Mouse (Mus musculus) E14TG2a.4 (cell line): ENCODE data around the gene Pygo2.
A peak's percentile ranks its signal among the peaks of the same experiment; 100 is the strongest.

ENCODE experiments used
- H3K27me3 ChIP-seq: 2 replicates; pipeline ENCODE4 v1.6.1; 2014; ENCODE audit warnings: low read length, control low read depth; ENCODE audit not compliant: insufficient read depth
- H3K36me3 ChIP-seq: 2 replicates; pipeline ENCODE4 v1.6.1; 2014; ENCODE audit warnings: low read length, control low read depth; ENCODE audit not compliant: insufficient read depth
- H3K4me1 ChIP-seq: replicated peaks from 2 replicates; pipeline ENCODE4 v1.6.1; 2014; ENCODE audit warnings: low read depth, low read length, control low read depth
- H3K4me3 ChIP-seq: replicated peaks from 2 replicates; pipeline ENCODE4 v1.5.1; 2014; ENCODE audit warnings: mild to moderate bottlenecking, low read length
- H3K9me3 ChIP-seq: 2 replicates; pipeline ENCODE4 v1.6.1; 2014; ENCODE audit warnings: low read length, control low read depth
- CTCF ChIP-seq: conservative IDR thresholded peaks from 2 replicates; pipeline ENCODE4 v1.5.1; 2014; ENCODE audit warnings: low read length
- NANOG ChIP-seq: IDR thresholded peaks from 2 replicates; pipeline ENCODE4 v1.6.1; 2014; ENCODE audit warnings: borderline replicate concordance, low read length, mixed read lengths
- POU5F1 ChIP-seq: IDR thresholded peaks from 2 replicates; pipeline ENCODE4 v1.6.1; 2014; ENCODE audit warnings: low read length, borderline replicate concordance

Pygo2 gene

GRCm38 (mm10) chr3:89385451-89385850, 44.6 kb upstream of the Pygo2 start:
- H3K4me3 ChIP-seq = peak overlapping the region; percentile 43
- H3K27me3 ChIP-seq = peaks cover 31% of the 10 kb centered on the region
- no peaks in the 10 kb centered on the region for H3K9me3 ChIP-seq
- TF ChIP-seq POU5F1 = no peak
- H3K36me3 ChIP-seq = peaks cover 1% of the 10 kb centered on the region; the same call in 1 of the 2 replicates
- H3K4me1 ChIP-seq = peaks cover 99% of the 10 kb centered on the region

DNA sequence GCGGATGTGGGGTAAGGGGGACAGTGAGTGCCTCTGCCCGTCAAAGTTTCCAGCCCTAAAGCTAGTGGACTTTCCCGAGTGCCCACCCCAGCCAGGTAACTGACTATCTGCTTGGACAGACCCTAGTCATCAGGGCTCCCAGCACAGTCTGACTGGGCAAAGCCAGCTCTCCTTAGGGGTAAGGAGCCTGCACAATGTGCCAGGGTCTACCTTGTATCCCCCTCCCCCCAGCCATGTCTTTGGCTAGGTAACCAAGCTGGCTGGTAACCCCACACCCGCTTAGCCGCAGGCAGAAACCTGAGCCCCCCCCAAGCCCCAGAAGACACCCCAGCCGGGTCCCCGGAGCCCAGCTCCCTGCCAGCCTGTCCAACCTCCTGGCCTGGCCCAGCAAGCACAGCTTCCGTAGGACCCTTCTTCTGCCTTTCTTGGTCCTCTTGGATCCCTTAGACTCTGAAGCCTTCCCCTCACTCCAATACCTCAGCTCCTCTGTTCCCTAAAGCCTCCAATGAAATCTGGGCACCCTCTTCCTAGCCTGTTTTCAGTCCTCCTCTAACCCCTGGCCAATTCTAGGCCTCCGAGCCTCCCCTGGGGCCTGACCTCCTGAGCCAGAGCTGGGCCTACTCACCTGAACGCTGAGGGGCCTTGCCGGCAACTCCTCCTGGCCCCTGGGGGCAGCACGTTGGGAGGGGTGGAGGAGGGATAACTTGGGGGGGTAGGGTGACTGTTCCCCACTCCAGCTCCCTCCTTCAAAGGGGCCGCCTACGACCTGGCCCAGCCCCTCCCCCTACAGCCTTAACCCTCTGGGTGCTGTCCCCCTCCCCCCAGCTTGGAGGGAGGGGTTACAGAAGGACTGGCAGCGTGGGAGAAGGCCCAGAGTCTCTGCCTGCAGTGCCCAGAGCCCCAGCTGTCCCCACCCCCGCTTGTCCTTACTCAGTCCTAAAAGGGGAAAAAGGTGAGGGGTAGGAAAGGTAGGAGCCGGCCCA, 43.3 kb upstream of the Pygo2 start:
- peaks cover 32% of the 10 kb centered on the region for H3K27me3 ChIP-seq
- TF ChIP-seq NANOG = no peak
- TF ChIP-seq POU5F1 = no peak
- TF ChIP-seq CTCF = no peak
- H3K4me3 ChIP-seq = peak overlapping the region; percentile 46
- H3K4me1 ChIP-seq = peaks cover 99% of the 10 kb centered on the region
- no peaks in the 10 kb centered on the region for H3K36me3 ChIP-seq
- no peaks in the 10 kb centered on the region for H3K9me3 ChIP-seq

DNA sequence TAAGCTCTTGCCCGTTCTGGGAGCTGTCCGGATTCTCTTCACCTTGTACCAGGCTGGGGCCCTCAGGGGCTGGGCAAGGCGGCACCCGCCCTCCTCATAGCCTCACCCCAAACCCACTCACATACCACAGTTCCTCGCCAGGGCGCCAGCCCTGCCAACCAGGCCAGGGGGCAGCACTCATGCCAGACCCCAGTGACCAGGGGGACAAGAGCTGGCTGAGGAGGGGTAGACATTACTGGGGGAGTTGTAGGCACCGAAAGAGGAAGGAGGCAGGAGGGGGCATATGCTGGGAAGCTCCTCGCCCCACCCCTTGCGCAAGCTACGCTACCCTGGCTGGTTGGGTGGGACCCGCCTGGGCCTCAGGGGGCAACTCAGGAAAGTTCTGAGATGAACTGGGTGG, 42.4 kb upstream of the Pygo2 start:
- Histone ChIP-seq H3K36me3 (no peaks in the 10 kb centered on the region), H3K4me1 (peaks cover 92% of the 10 kb centered on the region), H3K9me3 (no peaks in the 10 kb centered on the region), H3K4me3 (peak overlapping the region; percentile 46), H3K27me3 (peaks cover 40% of the 10 kb centered on the region)
- TF ChIP-seq POU5F1 = no peak
- no peak for TF ChIP-seq NANOG
- no peak for TF ChIP-seq CTCF

DNA sequence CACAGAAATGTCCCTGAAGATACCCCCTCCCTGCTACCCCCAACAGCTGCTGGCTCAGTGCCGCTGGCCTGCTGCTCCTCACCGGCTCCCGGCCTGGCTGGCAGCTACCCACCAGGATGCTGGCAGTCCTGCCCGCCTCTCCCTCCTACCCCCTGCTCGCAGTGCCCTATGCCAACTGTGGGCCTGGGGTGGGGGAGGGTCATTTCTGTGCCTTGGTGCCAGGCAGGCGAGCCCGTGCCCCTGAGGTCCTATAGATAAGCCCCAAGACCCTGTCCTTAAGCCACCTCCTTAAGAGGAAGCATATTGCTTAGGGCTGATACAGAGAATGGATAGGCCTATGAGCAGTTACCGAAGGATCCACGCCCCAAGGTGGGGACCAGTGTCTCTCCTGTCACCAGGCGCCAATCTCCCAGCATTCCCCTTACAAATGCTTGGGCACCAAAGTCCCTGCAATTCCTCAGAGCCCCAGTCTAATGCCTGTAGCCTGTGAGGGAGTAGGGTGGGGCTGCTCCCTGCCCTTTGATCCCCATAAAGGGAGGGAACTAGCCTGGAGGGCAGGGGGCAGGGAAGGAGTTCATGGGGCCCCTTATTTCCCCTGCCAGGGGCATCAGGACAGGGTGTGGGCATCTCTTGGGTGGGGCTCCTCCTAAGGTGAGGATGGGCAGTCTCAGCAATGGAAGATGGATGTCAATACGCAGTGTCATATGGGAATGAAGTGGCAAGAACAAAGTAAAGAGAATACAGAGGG, 41.7 kb upstream of the Pygo2 start:
- TF ChIP-seq CTCF (no peak), NANOG (no peak), POU5F1 (no peak)
- Histone ChIP-seq H3K9me3 (no peaks in the 10 kb centered on the region), H3K4me3 (peak overlapping the region; percentile 46), H3K27me3 (peaks cover 44% of the 10 kb centered on the region), H3K36me3 (no peaks in the 10 kb centered on the region), H3K4me1 (peaks cover 89% of the 10 kb centered on the region)

DNA sequence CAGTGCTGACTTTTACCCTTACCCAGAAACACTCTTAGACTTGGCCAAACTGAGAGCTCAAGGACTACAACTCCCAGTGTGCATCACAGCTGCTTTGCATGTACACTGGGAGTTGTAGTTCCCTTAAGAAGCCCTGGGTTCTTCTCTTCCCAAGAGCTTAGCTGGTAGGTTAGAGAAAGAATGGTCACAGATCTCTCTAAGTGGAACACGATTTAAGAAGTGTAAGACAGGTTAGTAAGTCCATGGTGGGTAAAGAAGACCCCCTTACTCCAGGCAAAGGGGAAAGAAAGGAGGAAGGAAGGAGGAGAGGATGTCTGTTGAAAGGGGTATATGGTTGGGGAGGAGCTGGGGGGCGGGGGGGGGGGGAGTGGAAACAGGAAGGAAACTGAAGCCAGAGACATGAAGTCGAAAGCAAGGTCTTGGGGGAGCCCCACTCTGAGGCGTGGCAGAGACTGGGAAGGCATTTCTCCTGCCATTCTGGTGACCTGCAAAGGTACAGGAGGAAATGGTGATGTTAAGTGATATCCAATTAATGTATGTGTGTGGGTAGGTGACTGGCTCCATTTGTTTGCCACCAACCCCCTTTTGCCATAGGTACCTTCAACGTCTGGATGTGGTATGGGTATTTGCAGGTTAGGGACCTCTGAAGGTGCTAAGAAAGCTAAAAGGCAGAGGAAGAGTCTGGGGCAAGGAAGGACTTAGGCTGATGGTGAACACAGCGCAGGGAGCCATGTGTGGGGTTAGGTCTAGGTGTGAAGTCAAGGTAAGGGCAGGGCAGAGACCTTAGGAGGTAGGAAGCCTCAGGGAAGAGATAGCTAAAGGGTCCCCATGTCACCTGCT, 40.9 kb upstream of the Pygo2 start:
- no peak for TF ChIP-seq CTCF
- TF ChIP-seq NANOG = no peak
- TF ChIP-seq POU5F1 = no peak
- peaks cover 44% of the 10 kb centered on the region for H3K27me3 ChIP-seq
- no peaks in the 10 kb centered on the region for H3K36me3 ChIP-seq

DNA sequence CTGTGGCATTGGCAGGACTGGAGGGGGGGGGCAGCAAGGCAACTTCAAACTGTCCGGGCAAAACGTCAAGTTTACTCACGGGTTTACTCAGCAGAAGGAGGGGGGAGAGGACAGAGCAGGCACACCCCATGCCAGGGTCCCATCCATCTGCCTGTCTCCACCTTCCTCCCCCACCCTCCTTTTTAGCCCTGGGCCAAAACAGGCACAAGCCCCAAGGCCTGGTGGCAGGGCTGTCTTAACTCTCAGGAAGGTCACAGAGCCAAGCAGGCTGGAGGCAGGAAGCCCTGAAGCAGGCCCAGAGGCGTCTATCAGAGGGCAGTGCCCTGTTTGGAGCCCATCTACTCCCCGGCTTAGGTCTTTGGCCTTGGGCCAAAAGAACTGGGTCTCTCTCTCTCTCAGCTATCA, 39.9 kb upstream of the Pygo2 start:
- Histone ChIP-seq H3K36me3 (no peaks in the 10 kb centered on the region), H3K4me3 (no peak overlapping the region; the same call in 1 of the 2 replicates), H3K9me3 (no peaks in the 10 kb centered on the region), H3K27me3 (peaks cover 46% of the 10 kb centered on the region), H3K4me1 (peaks cover 84% of the 10 kb centered on the region)
- TF ChIP-seq NANOG (no peak), POU5F1 (no peak), CTCF (no peak)

More for the DNA sequence above, 40.9 kb upstream of the Pygo2 start:
- Histone ChIP-seq H3K4me1 (peaks cover 85% of the 10 kb centered on the region), H3K9me3 (no peaks in the 10 kb centered on the region), H3K4me3 (no peak overlapping the region)

DNA sequence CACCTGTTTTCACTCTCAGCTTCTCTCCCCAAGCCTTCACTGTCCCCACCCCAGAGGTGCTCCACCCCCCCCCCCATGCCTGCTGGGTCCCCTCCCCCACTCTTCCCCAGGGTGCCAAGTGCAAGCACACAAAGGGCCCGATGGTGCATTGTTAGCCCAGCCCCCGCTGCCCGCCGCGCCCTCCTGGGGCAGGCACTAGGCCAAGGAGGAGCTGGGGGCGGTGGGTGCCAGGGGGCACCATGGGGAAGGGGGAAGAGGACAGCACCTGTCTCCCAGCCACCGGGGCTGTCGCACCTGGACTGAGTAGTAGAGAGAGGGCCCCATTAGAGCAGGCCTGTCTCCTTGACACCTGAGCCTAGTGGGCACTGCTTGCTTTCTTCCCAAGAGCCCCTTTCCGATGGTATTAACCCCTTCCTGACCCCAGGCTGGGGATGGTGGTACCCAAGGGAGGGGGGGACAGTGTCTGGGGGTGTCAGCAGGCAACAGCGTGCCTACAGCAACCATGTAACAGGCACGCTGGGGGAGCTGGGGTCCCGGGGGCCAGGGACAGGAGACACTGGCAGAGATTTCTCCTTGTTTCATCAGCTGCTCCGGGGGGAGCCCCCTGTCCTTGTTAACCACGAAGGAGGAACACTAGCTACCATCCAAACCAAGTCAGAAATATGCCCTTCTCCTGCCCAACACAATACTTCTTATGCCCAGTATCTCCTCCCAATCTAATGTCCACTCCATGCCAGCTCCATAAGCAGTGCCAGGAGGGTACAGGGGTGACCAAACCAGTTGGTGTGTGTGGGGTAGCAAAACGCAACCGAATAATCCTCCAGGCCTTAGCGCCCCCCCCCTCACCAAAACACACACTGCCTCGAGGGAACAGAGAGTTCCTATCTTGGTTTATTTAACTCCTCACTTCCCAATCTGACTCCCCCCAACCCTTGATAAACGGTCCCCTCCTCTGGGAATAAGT, 39.0 kb upstream of the Pygo2 start:
- Histone ChIP-seq H3K4me3 (peak overlapping the region; percentile 78), H3K4me1 (peaks cover 84% of the 10 kb centered on the region), H3K27me3 (peaks cover 46% of the 10 kb centered on the region), H3K9me3 (no peaks in the 10 kb centered on the region), H3K36me3 (no peaks in the 10 kb centered on the region)
- TF ChIP-seq CTCF (no peak), NANOG (no peak)
